ENCODE assay signal across 18 mouse cellular contexts in genomic region chr4:32440740-32441072, GRCm38 (mm10).
DNase-seq lines count a peak whose midpoint lies in the region; ATAC-seq and TF ChIP-seq lines count a peak whose summit lies in the region.
"Had no signal": no experiment of that assay in that cellular context is flagged by ENCODE, and none has a peak within 500 bp of the region (broad histone marks: within the 10 kb centered on the region; RNA-seq: fewer than 3 reads in every experiment).

No protein-coding gene starts in this region.

- peak overlapping the region; percentile 64 for H3K27ac ChIP-seq in heart, embryonic 10.5 days
- no peak overlapping the region for H3K27ac ChIP-seq in left cerebral cortex, adult 2 months
- no peak overlapping the region for H3K27ac ChIP-seq in forebrain, embryonic 15.5 days (replicated peaks)
- H3K27ac ChIP-seq: embryonic facial prominence, embryonic 12.5 days; kidney, embryonic 15.5 days; liver, embryonic 14.5 days; lung, embryonic 15.5 days; macrophage had no signal

- ATAC-seq in forebrain, embryonic 15.5 days (replicated peaks), result peak; percentile 33; the same call in 1 of the 2 replicates
- ATAC-seq: intestine, postnatal 0 days had no signal

- H3K4me2 ChIP-seq in forebrain, embryonic 15.5 days (replicated peaks), result no peak overlapping the region
- H3K4me2 ChIP-seq: embryonic facial prominence, embryonic 12.5 days; heart, embryonic 12.5 days; kidney, embryonic 15.5 days; lung, embryonic 15.5 days had no signal

- no peaks in the 10 kb centered on the region for H3K9me3 ChIP-seq in heart, embryonic 10.5 days
- H3K9me3 ChIP-seq in forebrain, embryonic 15.5 days, result no peaks in the 10 kb centered on the region
- H3K9me3 ChIP-seq: embryonic facial prominence, embryonic 12.5 days; heart, embryonic 12.5 days; kidney, embryonic 15.5 days; lung, embryonic 15.5 days had no signal

- DNase-seq in heart, embryonic 10.5 days (ENCODE audit: low spot score), result no peak
- DNase-seq in heart, postnatal 36 days, result no peak
- DNase-seq in left cerebral cortex, postnatal 4 days, result peak; percentile 12
- DNase-seq in left cerebral cortex, adult 2 months (ENCODE audit: extremely low spot score in 1 of 2, low spot score in 2 of 2), result no peak
- DNase-seq in 3134 (ENCODE audit: extremely low read depth, insufficient read length, low spot score), result peak; percentile 13
- DNase-seq in spleen, adult 18-20 months, result no peak
- DNase-seq: adrenal gland, adult 8-10 months; gastrocnemius, postnatal 36 days; right cerebral cortex, adult 18-20 months; thymus, postnatal 25 days had no signal

- H3K4me1 ChIP-seq in heart, embryonic 10.5 days, result peaks cover 22% of the 10 kb centered on the region
- H3K4me1 ChIP-seq in forebrain, embryonic 15.5 days, result peaks cover 21% of the 10 kb centered on the region
- H3K4me1 ChIP-seq: embryonic facial prominence, embryonic 12.5 days; kidney, embryonic 15.5 days; lung, embryonic 15.5 days had no signal

- WGBS in heart, embryonic 10.5 days, result 65% methylated on average over 6 of the region's 6 CpGs
- 85% methylated on average over 6 of the region's 6 CpGs for WGBS in forebrain, embryonic 15.5 days

- no peak for TF ChIP-seq CTCF in left cerebral cortex, adult 2 months (IDR thresholded peaks at IDR 0.05)

- H3K9ac ChIP-seq in forebrain, embryonic 15.5 days (replicated peaks), result no peak overlapping the region
- H3K9ac ChIP-seq: embryonic facial prominence, embryonic 12.5 days; heart, embryonic 12.5 days; kidney, embryonic 15.5 days; liver, embryonic 14.5 days; lung, embryonic 15.5 days had no signal

- H3K4me3 ChIP-seq in heart, embryonic 10.5 days, result no peak overlapping the region
- H3K4me3 ChIP-seq in left cerebral cortex, adult 2 months, result no peak overlapping the region
- H3K4me3 ChIP-seq in forebrain, embryonic 15.5 days, result no peak overlapping the region
- H3K4me3 ChIP-seq: embryonic facial prominence, embryonic 12.5 days; heart, embryonic 12.5 days; kidney, embryonic 15.5 days; lung, embryonic 15.5 days had no signal

- intact Hi-C loops in heart, postnatal 36 days (cut with DNase I), result no loop called here
- intact Hi-C loops in left cerebral cortex, postnatal 4 days (cut with DNase I), result no loop called here
- intact Hi-C loops in left cerebral cortex, adult 2 months (cut with DNase I), result no loop called here

- no peaks in the 10 kb centered on the region for H3K36me3 ChIP-seq in heart, embryonic 10.5 days
- H3K36me3 ChIP-seq in forebrain, embryonic 15.5 days, result no peaks in the 10 kb centered on the region
- H3K36me3 ChIP-seq: embryonic facial prominence, embryonic 12.5 days; heart, embryonic 12.5 days; kidney, embryonic 15.5 days; lung, embryonic 15.5 days had no signal

- no peaks in the 10 kb centered on the region for H3K27me3 ChIP-seq in heart, embryonic 10.5 days (ENCODE audit: insufficient read depth, poor library complexity, severe bottlenecking)
- no peaks in the 10 kb centered on the region for H3K27me3 ChIP-seq in forebrain, embryonic 15.5 days
- H3K27me3 ChIP-seq: embryonic facial prominence, embryonic 12.5 days; heart, embryonic 12.5 days; kidney, embryonic 15.5 days; lung, embryonic 15.5 days had no signal

Comparison
In these comparisons a context has a peak if more than half of its experiments do, and no peak if none do; other contexts are left out.
1. DNase-seq: peak in left cerebral cortex, postnatal 4 days (single experiment) and 3134 (single experiment); none in heart, embryonic 10.5 days (single experiment), heart, postnatal 36 days (0 of 2), left cerebral cortex, adult 2 months (0 of 2) and spleen, adult 18-20 months (0 of 2).